Mouse (Mus musculus): ENCODE data around the gene Atp6v0b. TPM values are rescaled to one million over a fixed set of nuclear protein-coding genes. Genes with fewer than 3 reads are reported as not detected.

Atp6v0b gene
- polyA plus RNA-seq, 1 experiment = 137 TPM

- no peaks in the 10 kb centered on the region; the same call in 1 of the 2 replicates for H3K4me1 ChIP-seq (ENCODE audit: control insufficient read depth, insufficient read depth, low read length)
- H3K27ac ChIP-seq (ENCODE audit: insufficient read depth, low read length) = no peak within 1 kb of the TSS
- TF ChIP-seq CTCF (IDR thresholded peaks at IDR 0.05; ENCODE audit: borderline replicate concordance, insufficient read depth, low read length) (no peak), POLR2A (IDR thresholded peaks at IDR 0.05; ENCODE audit: low read depth, low read length) (peak; percentile 67)
- H3K4me3 ChIP-seq (ENCODE audit: insufficient read depth, low read length) = peak within 1 kb of the TSS; percentile 59
Measured at GRCm38 (mm10) chr4:117882701-117883691, 4.1 kb downstream of the Atp6v0b start, which contains the start of gene B4galt2. TSS of gene B4galt2 (minus strand) at chr4:117883487.

DNA sequence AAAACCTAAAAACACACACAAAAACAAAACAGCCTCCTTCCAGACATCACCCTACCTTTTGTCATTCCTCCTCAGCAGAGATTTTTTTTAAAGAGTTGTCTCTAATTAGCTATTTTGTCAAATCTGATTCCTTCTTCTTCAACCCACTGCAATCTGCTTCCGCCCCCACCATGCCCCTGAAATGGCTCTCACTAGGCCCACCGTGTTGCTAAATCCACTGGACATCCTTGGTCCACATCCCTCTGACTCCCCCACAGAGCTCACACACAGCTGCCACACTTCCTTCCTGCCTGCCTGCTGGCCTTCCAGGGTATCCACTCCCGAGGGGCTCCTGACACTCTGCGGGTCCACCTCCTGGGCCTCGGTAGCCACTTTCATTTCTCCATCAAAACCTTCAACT lies 8.4 kb downstream of the Atp6v0b start:
- no peak overlapping the region for H3K4me3 ChIP-seq (ENCODE audit: insufficient read depth, low read length)
- no peak for TF ChIP-seq POLR2A (IDR thresholded peaks at IDR 0.05; ENCODE audit: low read depth, low read length)
- TF ChIP-seq CTCF (IDR thresholded peaks at IDR 0.05; ENCODE audit: borderline replicate concordance, insufficient read depth, low read length) = no peak

GRCm38 (mm10) chr4:117878301-117878700 lies 8.8 kb downstream of the Atp6v0b start:
- Histone ChIP-seq H3K4me3 (ENCODE audit: insufficient read depth, low read length) (no peak overlapping the region), H3K27ac (ENCODE audit: insufficient read depth, low read length) (no peak overlapping the region), H3K4me1 (ENCODE audit: control insufficient read depth, insufficient read depth, low read length) (no peaks in the 10 kb centered on the region)
- no peak for TF ChIP-seq POLR2A (IDR thresholded peaks at IDR 0.05; ENCODE audit: low read depth, low read length)
- TF ChIP-seq CTCF (IDR thresholded peaks at IDR 0.05; ENCODE audit: borderline replicate concordance, insufficient read depth, low read length) = no peak

More for the DNA sequence above, 8.4 kb downstream of the Atp6v0b start:
- no peaks in the 10 kb centered on the region for H3K4me1 ChIP-seq (ENCODE audit: control insufficient read depth, insufficient read depth, low read length)
- no peak overlapping the region for H3K27ac ChIP-seq (ENCODE audit: insufficient read depth, low read length)

GRCm38 (mm10) chr4:117873615-117874014 lies 13.5 kb downstream of the Atp6v0b start:
- TF ChIP-seq POLR2A (IDR thresholded peaks at IDR 0.05; ENCODE audit: low read depth, low read length) = no peak
- TF ChIP-seq CTCF (IDR thresholded peaks at IDR 0.05; ENCODE audit: borderline replicate concordance, insufficient read depth, low read length) = no peak
- no peaks in the 10 kb centered on the region for H3K4me1 ChIP-seq (ENCODE audit: control insufficient read depth, insufficient read depth, low read length)
- no peak overlapping the region for H3K4me3 ChIP-seq (ENCODE audit: insufficient read depth, low read length)
- H3K27ac ChIP-seq (ENCODE audit: insufficient read depth, low read length) = no peak overlapping the region

GRCm38 (mm10) chr4:117872471-117872886 lies 14.7 kb downstream of the Atp6v0b start, which contains the start of gene Ccdc24:
TSS of gene Ccdc24 (minus strand) at chr4:117872557.
- no peak within 1 kb of the TSS for H3K4me3 ChIP-seq (ENCODE audit: insufficient read depth, low read length)
- H3K4me1 ChIP-seq (ENCODE audit: control insufficient read depth, insufficient read depth, low read length) = no peaks in the 10 kb centered on the region
- TF ChIP-seq POLR2A (IDR thresholded peaks at IDR 0.05; ENCODE audit: low read depth, low read length) = no peak
- no peak for TF ChIP-seq CTCF (IDR thresholded peaks at IDR 0.05; ENCODE audit: borderline replicate concordance, insufficient read depth, low read length)
- no peak within 1 kb of the TSS for H3K27ac ChIP-seq (ENCODE audit: insufficient read depth, low read length)

DNA sequence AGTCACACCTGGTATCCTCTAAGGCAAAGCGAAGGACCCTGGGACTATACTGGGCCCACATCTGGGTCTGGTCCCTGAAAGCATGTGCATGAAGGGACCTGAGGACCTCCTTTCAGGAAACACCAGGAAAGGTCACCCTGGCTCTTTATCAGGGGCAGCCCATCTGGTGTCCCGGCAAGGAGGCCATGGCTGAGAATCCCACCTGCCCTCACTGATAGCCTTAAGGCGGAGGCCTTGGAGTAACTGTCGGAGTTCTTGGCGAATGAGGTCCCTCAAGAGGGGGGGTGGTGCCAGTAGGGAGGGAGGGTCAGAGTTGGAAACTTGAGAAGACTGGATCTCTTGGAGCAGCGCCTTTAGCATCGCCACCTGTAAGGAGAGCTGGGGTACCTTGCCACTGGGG lies 15.3 kb downstream of the Atp6v0b start:
- Histone ChIP-seq H3K4me3 (ENCODE audit: insufficient read depth, low read length) (no peak overlapping the region), H3K27ac (ENCODE audit: insufficient read depth, low read length) (no peak overlapping the region)
- TF ChIP-seq POLR2A (IDR thresholded peaks at IDR 0.05; ENCODE audit: low read depth, low read length) (no peak), CTCF (IDR thresholded peaks at IDR 0.05; ENCODE audit: borderline replicate concordance, insufficient read depth, low read length) (no peak)

GRCm38 (mm10) chr4:117870437-117870836 lies 16.7 kb downstream of the Atp6v0b start:
- H3K27ac ChIP-seq (ENCODE audit: insufficient read depth, low read length) = no peak overlapping the region
- no peak overlapping the region for H3K4me3 ChIP-seq (ENCODE audit: insufficient read depth, low read length)
- peaks cover 4% of the 10 kb centered on the region for H3K4me1 ChIP-seq (ENCODE audit: control insufficient read depth, insufficient read depth, low read length)
- TF ChIP-seq POLR2A (IDR thresholded peaks at IDR 0.05; ENCODE audit: low read depth, low read length) (no peak), CTCF (IDR thresholded peaks at IDR 0.05; ENCODE audit: borderline replicate concordance, insufficient read depth, low read length) (no peak)

More for the DNA sequence above, 15.3 kb downstream of the Atp6v0b start:
- H3K4me1 ChIP-seq (ENCODE audit: control insufficient read depth, insufficient read depth, low read length) = no peaks in the 10 kb centered on the region

DNA sequence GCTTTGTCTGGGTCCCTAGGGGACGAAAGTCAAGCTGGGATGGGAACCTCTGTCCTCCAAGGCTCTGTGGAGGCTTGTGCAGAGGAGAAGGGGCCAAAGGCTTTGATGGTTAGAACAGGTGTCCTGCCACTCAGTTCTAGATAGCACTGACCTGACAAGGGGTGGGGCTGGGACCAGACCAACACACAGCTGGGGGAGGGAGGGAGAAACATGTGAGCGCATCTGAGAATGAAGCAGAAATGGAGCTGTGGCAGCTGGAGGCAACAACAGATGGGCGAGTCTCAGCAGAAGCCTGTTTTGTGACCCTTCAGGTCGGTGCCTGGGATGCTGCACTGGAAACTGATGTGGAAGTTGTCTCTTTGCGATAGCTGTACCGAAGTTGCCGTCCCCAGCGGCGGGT lies 17.8 kb downstream of the Atp6v0b start:
- peaks cover 4% of the 10 kb centered on the region for H3K4me1 ChIP-seq (ENCODE audit: control insufficient read depth, insufficient read depth, low read length)
- H3K27ac ChIP-seq (ENCODE audit: insufficient read depth, low read length) = no peak overlapping the region
- TF ChIP-seq POLR2A (IDR thresholded peaks at IDR 0.05; ENCODE audit: low read depth, low read length) = no peak
- TF ChIP-seq CTCF (IDR thresholded peaks at IDR 0.05; ENCODE audit: borderline replicate concordance, insufficient read depth, low read length) = no peak
- H3K4me3 ChIP-seq (ENCODE audit: insufficient read depth, low read length) = no peak overlapping the region

DNA sequence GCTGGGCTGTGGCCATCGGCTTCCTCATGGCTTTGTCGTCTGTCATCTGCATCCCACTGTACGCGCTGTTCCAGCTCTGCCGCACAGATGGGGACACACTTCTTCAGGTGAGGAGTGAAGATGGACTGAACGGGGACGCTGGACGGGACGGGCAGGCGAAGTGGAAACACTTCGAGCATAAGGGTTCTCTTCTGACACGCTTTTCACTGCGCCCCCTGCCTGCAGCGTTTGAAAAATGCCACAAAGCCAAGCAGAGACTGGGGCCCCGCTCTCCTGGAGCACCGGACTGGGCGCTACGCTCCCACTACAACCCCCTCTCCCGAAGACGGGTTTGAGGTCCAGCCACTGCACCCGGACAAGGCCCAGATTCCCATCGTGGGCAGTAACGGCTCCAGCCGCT lies 19.3 kb downstream of the Atp6v0b start:
- Histone ChIP-seq H3K4me1 (ENCODE audit: control insufficient read depth, insufficient read depth, low read length) (peaks cover 4% of the 10 kb centered on the region), H3K27ac (ENCODE audit: insufficient read depth, low read length) (no peak overlapping the region), H3K4me3 (ENCODE audit: insufficient read depth, low read length) (no peak overlapping the region)
- TF ChIP-seq POLR2A (IDR thresholded peaks at IDR 0.05; ENCODE audit: low read depth, low read length) = no peak
- TF ChIP-seq CTCF (IDR thresholded peaks at IDR 0.05; ENCODE audit: borderline replicate concordance, insufficient read depth, low read length) = peak; percentile 36; the same call in 1 of the 2 replicates

- no peak overlapping the region for H3K4me3 ChIP-seq (ENCODE audit: insufficient read depth, low read length)
- peaks cover 4% of the 10 kb centered on the region for H3K4me1 ChIP-seq (ENCODE audit: control insufficient read depth, insufficient read depth, low read length)
- H3K27ac ChIP-seq (ENCODE audit: insufficient read depth, low read length) = no peak overlapping the region
- TF ChIP-seq CTCF (IDR thresholded peaks at IDR 0.05; ENCODE audit: borderline replicate concordance, insufficient read depth, low read length) (no peak), POLR2A (IDR thresholded peaks at IDR 0.05; ENCODE audit: low read depth, low read length) (no peak)
Measured at GRCm38 (mm10) chr4:117867000-117867399, 20.1 kb downstream of the Atp6v0b start.

All from embryonic fibroblast, embryonic 13.5 days (primary cell).